Mouse (Mus musculus) kidney, adult 8-10 months (tissue): ENCODE results near the gene Ralgds.
"Not testable (repeated sequence)": the region's sequence is repeated elsewhere in the genome, so short reads cannot be mapped to it uniquely, and the experiment has no call there.

Experiments used
- DNase-seq, 2 experiments: peaks; one replicate each; pipeline ENCODE4 v3.0.0; 2022

Ralgds gene

GRCm38 (mm10) chr2:28512798-28513401 lies at the start of gene Ralgds:
Gene Ralgds (plus strand): TSS chr2:28513125.
- peak; percentile 74 for DNase-seq

- DNase-seq = peak; percentile 52 to 79
Measured at GRCm38 (mm10) chr2:28463919-28464318, 49.0 kb upstream of the Ralgds start.

GRCm38 (mm10) chr2:28464919-28465318 lies 48.0 kb upstream of the Ralgds start:
- DNase-seq = no peak

GRCm38 (mm10) chr2:28465836-28466518 lies 46.9 kb upstream of the Ralgds start, which contains the start of gene 1700007K13Rik:
Gene 1700007K13Rik (minus strand): TSS chr2:28466332.
- peak; percentile 81 to 83 for DNase-seq

GRCm38 (mm10) chr2:28467860-28468485 lies 45.0 kb upstream of the Ralgds start, which contains the start of gene Mrps2:
Gene Mrps2 (plus strand): TSS chr2:28468066.
- DNase-seq = peak; percentile 80 to 83

- DNase-seq = no peak
Measured at GRCm38 (mm10) chr2:28468486-28469225, 44.3 kb upstream of the Ralgds start.

GRCm38 (mm10) chr2:28469461-28469860 lies 43.5 kb upstream of the Ralgds start:
- DNase-seq = no peak

GRCm38 (mm10) chr2:28470591-28470990 lies 42.3 kb upstream of the Ralgds start:
- DNase-seq = no peak

GRCm38 (mm10) chr2:28472011-28472410 lies 40.9 kb upstream of the Ralgds start:
- not testable (repeated sequence) for DNase-seq

GRCm38 (mm10) chr2:28477993-28478392 lies 34.9 kb upstream of the Ralgds start:
- not testable (repeated sequence) for DNase-seq

- no peak for DNase-seq
Measured at GRCm38 (mm10) chr2:28479208-28480204, 33.4 kb upstream of the Ralgds start.

- peak; percentile 43 to 65 for DNase-seq
Measured at GRCm38 (mm10) chr2:28483861-28484260, 29.1 kb upstream of the Ralgds start.

GRCm38 (mm10) chr2:28494521-28494920 lies 18.4 kb upstream of the Ralgds start:
- no peak for DNase-seq

GRCm38 (mm10) chr2:28495207-28495756 lies 17.6 kb upstream of the Ralgds start:
- no peak for DNase-seq

GRCm38 (mm10) chr2:28495801-28496595 lies 16.9 kb upstream of the Ralgds start:
- DNase-seq = no peak

GRCm38 (mm10) chr2:28496671-28497070 lies 16.3 kb upstream of the Ralgds start, which contains the start of gene Gbgt1:
Gene Gbgt1 (plus strand): TSS chr2:28496891.
- no peak for DNase-seq

GRCm38 (mm10) chr2:28497561-28497960 lies 15.4 kb upstream of the Ralgds start:
- DNase-seq = no peak

GRCm38 (mm10) chr2:28498431-28498830 lies 14.5 kb upstream of the Ralgds start:
- DNase-seq = no peak

GRCm38 (mm10) chr2:28502987-28503386 lies 9.9 kb upstream of the Ralgds start:
- peak in 1 of 2 experiments; percentile 37 for DNase-seq

- DNase-seq = no peak
Measured at GRCm38 (mm10) chr2:28504676-28505075, 8.2 kb upstream of the Ralgds start.

- no peak for DNase-seq
Measured at GRCm38 (mm10) chr2:28505795-28506194, 7.1 kb upstream of the Ralgds start, which contains the start of gene Gm10134. Gene Gm10134 (plus strand): TSS chr2:28506095.
